Mouse (Mus musculus) myocyte (in vitro differentiated cells): Measurements from ENCODE around the gene Pbx1.

Experiments
- CEBPB ChIP-seq: IDR thresholded peaks from 2 replicates; pipeline ENCODE4 v1.6.1; 2011; ENCODE audit warnings: mild to moderate bottlenecking, moderate library complexity; ENCODE audit not compliant: poor library complexity, insufficient read depth, severe bottlenecking
- USF1 ChIP-seq: IDR thresholded peaks from one replicate; pipeline ENCODE4 v1.6.1; 2011; ENCODE audit warnings: low read depth, mild to moderate bottlenecking, control low read depth, moderate library complexity

- TF ChIP-seq CEBPB (no peak), USF1 (no peak)
These were observed 196.0 kb downstream of the Pbx1 start for GRCm38 (mm10) chr1:168236101-168236500.
